Comparison of ENCODE assay signal across 9 mouse cellular contexts in the genomic region with DNA sequence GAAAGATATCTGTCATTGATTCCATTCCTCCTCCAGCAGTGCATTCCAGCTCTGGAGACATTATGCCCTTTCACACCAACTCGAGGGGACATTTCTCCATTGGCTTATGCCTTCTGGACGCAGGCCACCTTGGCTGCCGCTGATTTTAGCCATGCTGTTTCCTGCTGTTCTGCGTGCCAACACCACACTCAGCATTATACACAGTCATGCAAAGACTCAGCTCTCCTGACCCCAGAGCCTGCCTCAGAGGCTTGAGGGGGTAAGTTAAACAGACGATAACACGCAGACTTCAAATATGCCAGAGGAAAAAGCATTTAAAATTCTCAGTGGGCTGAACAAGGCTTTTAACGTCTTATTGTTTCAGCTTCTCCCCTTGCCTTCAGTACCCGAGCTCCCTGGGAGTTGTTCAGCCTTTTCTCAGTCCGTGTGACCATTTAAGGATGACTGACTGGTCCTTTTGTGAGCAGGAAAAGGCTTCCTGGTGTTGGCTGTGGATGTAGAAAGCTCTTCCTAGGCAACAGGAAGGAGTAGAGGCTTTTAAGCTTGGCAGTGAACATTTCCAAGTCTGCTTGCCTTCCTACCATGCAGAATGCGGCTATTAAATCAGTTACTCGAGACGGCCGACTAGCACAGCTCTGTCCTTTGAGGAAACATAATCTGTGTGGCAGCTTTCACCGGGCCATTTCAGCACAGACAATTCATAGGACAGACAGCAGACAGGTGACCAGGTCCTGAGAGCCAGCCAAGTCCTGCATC. TPM values are rescaled to one million over a fixed set of nuclear protein-coding genes. Genes with fewer than 3 reads are reported as not detected.
DNase-seq lines count a peak whose midpoint lies in the region; ATAC-seq lines count a peak whose summit lies in the region.
"Had no signal": no experiment of that assay in that cellular context is flagged by ENCODE, and none has a peak within 500 bp of the region (broad histone marks: within the 10 kb centered on the region; RNA-seq: fewer than 3 reads in every experiment).

No protein-coding gene starts in this region.

- H3K36me3 ChIP-seq in embryonic facial prominence, embryonic 12.5 days = no peaks in the 10 kb centered on the region
- H3K36me3 ChIP-seq in heart, embryonic 15.5 days = no peaks in the 10 kb centered on the region
- H3K36me3 ChIP-seq in neural tube, embryonic 13.5 days = no peaks in the 10 kb centered on the region
- H3K36me3 ChIP-seq: liver, embryonic 15.5 days had no signal

- peak overlapping the region; percentile 17; the same call in 1 of the 2 replicates for H3K4me2 ChIP-seq in embryonic facial prominence, embryonic 12.5 days (replicated peaks)
- 0 out of 2 replicates have a peak overlapping the region, but pooled peaks have one; percentile 4 for H3K4me2 ChIP-seq in heart, embryonic 15.5 days
- H3K4me2 ChIP-seq in neural tube, embryonic 13.5 days = peak overlapping the region; percentile 33
- H3K4me2 ChIP-seq: liver, embryonic 15.5 days had no signal

- no peak for ATAC-seq in embryonic facial prominence, embryonic 12.5 days (ENCODE audit: insufficient number of reproducible peaks, insufficient read depth, low FRiP score, low TSS enrichment)
- ATAC-seq in heart, embryonic 15.5 days (replicated peaks; ENCODE audit: insufficient number of reproducible peaks, insufficient read depth, low FRiP score, low read depth) = no peak
- ATAC-seq in neural tube, embryonic 13.5 days (ENCODE audit: low read depth) = peak; percentile 63; the same call in 1 of the 2 replicates

- no peak overlapping the region for H3K4me3 ChIP-seq in embryonic facial prominence, embryonic 12.5 days
- H3K4me3 ChIP-seq in heart, embryonic 15.5 days = no peak overlapping the region
- H3K4me3 ChIP-seq in neural tube, embryonic 13.5 days = no peak overlapping the region
- H3K4me3 ChIP-seq: liver, embryonic 15.5 days had no signal

- H3K9me3 ChIP-seq in embryonic facial prominence, embryonic 12.5 days = no peaks in the 10 kb centered on the region
- H3K9me3 ChIP-seq in heart, embryonic 15.5 days (replicated peaks) = no peaks in the 10 kb centered on the region
- H3K9me3 ChIP-seq in neural tube, embryonic 13.5 days = no peaks in the 10 kb centered on the region
- H3K9me3 ChIP-seq: liver, embryonic 15.5 days had no signal

- 17% methylated on average over 14 of the region's 14 CpGs for WGBS in embryonic facial prominence, embryonic 12.5 days
- WGBS in heart, embryonic 15.5 days = 41% methylated on average over 14 of the region's 14 CpGs
- WGBS in neural tube, embryonic 13.5 days = 9% methylated on average over 14 of the region's 14 CpGs

- H3K27me3 ChIP-seq in embryonic facial prominence, embryonic 12.5 days = 0 out of 2 replicates have a peak, but pooled peaks cover 2% of the 10 kb centered on the region
- H3K27me3 ChIP-seq in heart, embryonic 15.5 days = no peaks in the 10 kb centered on the region
- H3K27me3 ChIP-seq in neural tube, embryonic 13.5 days = no peaks in the 10 kb centered on the region
- H3K27me3 ChIP-seq: liver, embryonic 15.5 days had no signal

- peaks cover 22% of the 10 kb centered on the region for H3K4me1 ChIP-seq in embryonic facial prominence, embryonic 12.5 days
- H3K4me1 ChIP-seq in heart, embryonic 15.5 days (replicated peaks) = peaks cover 11% of the 10 kb centered on the region; the same call in 1 of the 2 replicates
- H3K4me1 ChIP-seq in neural tube, embryonic 13.5 days (replicated peaks) = peaks cover 54% of the 10 kb centered on the region
- H3K4me1 ChIP-seq: liver, embryonic 15.5 days had no signal

- peak; percentile 33 for DNase-seq in right cerebral cortex, postnatal 4 days
- DNase-seq in right cerebral cortex, adult 18-20 months = no peak
- peak; percentile 42 to 59 for DNase-seq in kidney, postnatal 4 days
- DNase-seq in spleen, adult 18-20 months = no peak
- DNase-seq in layer of hippocampus, adult 18-20 months (ENCODE audit: low spot score in 2 of 2) = no peak

- H3K9ac ChIP-seq in embryonic facial prominence, embryonic 12.5 days = no peak overlapping the region
- no peak overlapping the region; the same call in 1 of the 2 replicates for H3K9ac ChIP-seq in heart, embryonic 15.5 days
- H3K9ac ChIP-seq in neural tube, embryonic 13.5 days = peak overlapping the region; percentile 41
- H3K9ac ChIP-seq: liver, embryonic 15.5 days had no signal

- H3K27ac ChIP-seq in embryonic facial prominence, embryonic 12.5 days = peak overlapping the region; percentile 50
- peak overlapping the region; percentile 46 for H3K27ac ChIP-seq in heart, embryonic 15.5 days
- H3K27ac ChIP-seq in neural tube, embryonic 13.5 days (replicated peaks) = peak overlapping the region; percentile 87
- H3K27ac ChIP-seq: liver, embryonic 15.5 days had no signal

RNA-seq across cellular contexts. Expression of gene Nmnat2, which starts 59.8 kb away (rescaled TPM):
- 4.3 and 5.4 TPM in 2 replicates for polyA plus RNA-seq in embryonic facial prominence, embryonic 12.5 days (2016; fragmentation: Nextera tagmentation; extraction: Ambion mirVana)
- polyA plus RNA-seq in heart, embryonic 15.5 days (2015; fragmentation: Nextera tagmentation; extraction: Ambion mirVana) = 0.89 and 1.3 TPM in 2 replicates
- polyA plus RNA-seq in neural tube, embryonic 13.5 days (2015; fragmentation: Nextera tagmentation; extraction: Ambion mirVana) = 76.4 and 87.9 TPM in 2 replicates
- total RNA-seq in layer of hippocampus, adult 18-20 months (2021) = 100 to 1,000 TPM; 136 to 152 TPM

Comparison
In these comparisons a context has a peak if more than half of its experiments do, and no peak if none do; other contexts are left out.
1. DNase-seq: peak in right cerebral cortex, postnatal 4 days (single experiment) and kidney, postnatal 4 days (2 of 2); none in right cerebral cortex, adult 18-20 months (single experiment), spleen, adult 18-20 months (0 of 2) and layer of hippocampus, adult 18-20 months (0 of 2).
2. RNA of gene Nmnat2, which starts 59.8 kb away (polyA plus RNA-seq): 76.4 to 87.9 TPM in neural tube, embryonic 13.5 days; 4.3 to 5.4 TPM in embryonic facial prominence, embryonic 12.5 days and 0.89 to 1.3 TPM in heart, embryonic 15.5 days; every median in the first group is over 10 times any median in the second.
3. Peak in every context shown above with its lines, with median percentiles within 50 percentile points of each other: H3K27ac ChIP-seq and H3K4me2 ChIP-seq.